19 mouse cellular contexts compared by ENCODE assay signal in the genomic region with DNA sequence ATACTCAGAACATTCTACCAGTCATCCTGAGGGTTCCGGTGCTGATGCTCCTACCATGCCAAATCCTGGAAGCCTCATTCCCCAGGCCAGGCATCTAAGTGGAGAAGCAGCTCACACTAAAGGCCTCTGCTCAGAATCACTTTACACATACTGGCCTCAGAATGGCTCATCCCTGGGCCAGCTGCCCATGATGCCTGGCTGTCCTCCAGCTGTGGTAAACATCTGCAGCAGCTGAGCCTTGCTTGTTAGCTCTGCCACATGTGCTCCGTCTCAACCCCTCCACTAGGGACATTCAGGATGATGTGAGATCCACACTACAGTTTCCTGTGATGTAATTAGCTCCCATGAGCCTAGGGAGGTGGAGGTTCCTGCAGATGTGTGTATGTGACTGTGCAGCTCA. TPM values are rescaled to one million over a fixed set of nuclear protein-coding genes. Genes with fewer than 3 reads are reported as not detected.
DNase-seq lines count a peak whose midpoint lies in the region; ATAC-seq lines count a peak whose summit lies in the region.
"Had no signal": no experiment of that assay in that cellular context is flagged by ENCODE, and none has a peak within 500 bp of the region (broad histone marks: within the 10 kb centered on the region; RNA-seq: fewer than 3 reads in every experiment).

No protein-coding gene starts in this region.

- 51% methylated on average over 2 of the region's 2 CpGs for WGBS in embryonic facial prominence, embryonic 15.5 days
- WGBS in hindbrain, embryonic 16.5 days = 75% methylated on average over 2 of the region's 2 CpGs

- no peaks in the 10 kb centered on the region for H3K27me3 ChIP-seq in embryonic facial prominence, embryonic 15.5 days
- no peaks in the 10 kb centered on the region for H3K27me3 ChIP-seq in hindbrain, embryonic 16.5 days (replicated peaks; ENCODE audit: control insufficient read depth, insufficient read depth, low read length)
- H3K27me3 ChIP-seq: limb, embryonic 13.5 days; neural tube, embryonic 12.5 days had no signal

- H3K4me2 ChIP-seq in embryonic facial prominence, embryonic 15.5 days (replicated peaks) = no peak overlapping the region
- no peak overlapping the region for H3K4me2 ChIP-seq in hindbrain, embryonic 16.5 days (ENCODE audit: low read length)
- H3K4me2 ChIP-seq: limb, embryonic 13.5 days; neural tube, embryonic 12.5 days had no signal

- peak; percentile 59 for DNase-seq in heart, postnatal 4 days
- no peak for DNase-seq in heart, postnatal 25 days (ENCODE audit: low spot score)
- DNase-seq in retina, adult 2 months (ENCODE audit: low read depth, low spot score) = peak; percentile 11
- no peak for DNase-seq in retina, embryonic 14.5 days (ENCODE audit: low spot score)
- peak; percentile 73 for DNase-seq in skeletal muscle tissue, adult 2 months (ENCODE audit: low read depth, low spot score)
- no peak for DNase-seq in cerebellum, postnatal 36 days
- DNase-seq: adrenal gland, adult 2 months; cerebellum, postnatal 10 days; kidney, adult 8-10 months; liver, postnatal 0 days had no signal

- H3K4me3 ChIP-seq in embryonic facial prominence, embryonic 15.5 days (replicated peaks) = no peak overlapping the region
- no peak overlapping the region for H3K4me3 ChIP-seq in hindbrain, embryonic 16.5 days (ENCODE audit: low read length)
- H3K4me3 ChIP-seq: forebrain, embryonic 10.5 days; layer of hippocampus, adult 2 months; left cerebral cortex, adult 2 months; limb, embryonic 13.5 days; neural tube, embryonic 12.5 days had no signal

- peak; percentile 39; the same call in 1 of the 2 replicates for ATAC-seq in embryonic facial prominence, embryonic 15.5 days (ENCODE audit: insufficient number of reproducible peaks, low FRiP score, low TSS enrichment, low read depth)
- ATAC-seq in hindbrain, embryonic 16.5 days = no peak
- ATAC-seq: liver, postnatal 0 days; midbrain, embryonic 16.5 days had no signal

- intact Hi-C loops in heart, postnatal 25 days (cut with DNase I) = no loop called here

- no peaks in the 10 kb centered on the region for H3K9me3 ChIP-seq in embryonic facial prominence, embryonic 15.5 days (replicated peaks)
- H3K9me3 ChIP-seq in hindbrain, embryonic 16.5 days (ENCODE audit: control insufficient read depth, low read length) = no peaks in the 10 kb centered on the region
- H3K9me3 ChIP-seq: forebrain, embryonic 10.5 days; limb, embryonic 13.5 days; neural tube, embryonic 12.5 days had no signal

- H3K4me1 ChIP-seq in embryonic facial prominence, embryonic 15.5 days = no peaks in the 10 kb centered on the region
- H3K4me1 ChIP-seq in hindbrain, embryonic 16.5 days (ENCODE audit: control insufficient read depth, insufficient read depth, low read depth, low read length) = no peaks in the 10 kb centered on the region
- H3K4me1 ChIP-seq: forebrain, embryonic 10.5 days; neural tube, embryonic 12.5 days had no signal

- H3K27ac ChIP-seq in embryonic facial prominence, embryonic 15.5 days (replicated peaks) = no peak overlapping the region
- H3K27ac ChIP-seq in hindbrain, embryonic 16.5 days (ENCODE audit: low read depth, low read length) = no peak overlapping the region
- H3K27ac ChIP-seq: forebrain, embryonic 10.5 days; layer of hippocampus, adult 2 months; left cerebral cortex, adult 2 months; limb, embryonic 13.5 days; neural tube, embryonic 12.5 days had no signal

- no peaks in the 10 kb centered on the region for H3K36me3 ChIP-seq in embryonic facial prominence, embryonic 15.5 days
- H3K36me3 ChIP-seq in hindbrain, embryonic 16.5 days (ENCODE audit: control insufficient read depth, insufficient read depth, low read length) = no peaks in the 10 kb centered on the region
- H3K36me3 ChIP-seq: forebrain, embryonic 10.5 days; limb, embryonic 13.5 days; neural tube, embryonic 12.5 days had no signal

- no peak overlapping the region for H3K9ac ChIP-seq in embryonic facial prominence, embryonic 15.5 days
- no peak overlapping the region for H3K9ac ChIP-seq in hindbrain, embryonic 16.5 days (ENCODE audit: low read depth, low read length)
- H3K9ac ChIP-seq: limb, embryonic 13.5 days; liver, postnatal 0 days; neural tube, embryonic 12.5 days had no signal

RNA-seq across cellular contexts. Expression of gene Ret, which starts 55.2 kb away (rescaled TPM):
- 1 to 10 TPM; 4.2 to 5.6 TPM for total RNA-seq in heart, postnatal 4 days (2021)
- total RNA-seq in heart, postnatal 25 days (2021) = 1 to 10 TPM; 6.9 to 8.1 TPM
- 1.8 and 3.0 TPM in 2 replicates for polyA plus RNA-seq in embryonic facial prominence, embryonic 15.5 days (2015; fragmentation: Nextera tagmentation; extraction: Ambion mirVana)
- polyA plus RNA-seq in hindbrain, embryonic 16.5 days (2015; fragmentation: Nextera tagmentation; extraction: Ambion mirVana) = 17.6 and 19.1 TPM in 2 replicates
- total RNA-seq: CH12.LX had no signal

Comparison
In these comparisons a context has a peak if more than half of its experiments do, and no peak if none do; other contexts are left out.
1. DNase-seq: peak in heart, postnatal 4 days (single experiment), retina, adult 2 months (single experiment) and skeletal muscle tissue, adult 2 months (single experiment); none in heart, postnatal 25 days (single experiment), retina, embryonic 14.5 days (single experiment) and cerebellum, postnatal 36 days (0 of 2).